Mouse (Mus musculus) gastrocnemius, adult 8-10 months (tissue): ENCODE results near the gene Nup85. TPM values are rescaled to one million over a fixed set of nuclear protein-coding genes. Genes with fewer than 3 reads are reported as not detected.
A peak's percentile ranks its signal among the peaks of the same experiment; 100 is the strongest.
"Not testable (repeated sequence)": the region's sequence is repeated elsewhere in the genome, so short reads cannot be mapped to it uniquely, and the experiment has no call there.

ENCODE experiments used
- DNase-seq, 2 experiments: peaks; one replicate each; pipeline ENCODE4 v3.0.0; 2022; ENCODE audit warnings: low spot score in 2 of 2
- total RNA-seq, 4 experiments: library from RNA; stranded (reverse); gene quantifications; 2 replicates each; pipeline ENCODE4 v1.2.4; 2022

Nup85 gene
- total RNA-seq = 10 to 100 TPM; 16.6 to 21.7 (median 20.9) TPM

DNA sequence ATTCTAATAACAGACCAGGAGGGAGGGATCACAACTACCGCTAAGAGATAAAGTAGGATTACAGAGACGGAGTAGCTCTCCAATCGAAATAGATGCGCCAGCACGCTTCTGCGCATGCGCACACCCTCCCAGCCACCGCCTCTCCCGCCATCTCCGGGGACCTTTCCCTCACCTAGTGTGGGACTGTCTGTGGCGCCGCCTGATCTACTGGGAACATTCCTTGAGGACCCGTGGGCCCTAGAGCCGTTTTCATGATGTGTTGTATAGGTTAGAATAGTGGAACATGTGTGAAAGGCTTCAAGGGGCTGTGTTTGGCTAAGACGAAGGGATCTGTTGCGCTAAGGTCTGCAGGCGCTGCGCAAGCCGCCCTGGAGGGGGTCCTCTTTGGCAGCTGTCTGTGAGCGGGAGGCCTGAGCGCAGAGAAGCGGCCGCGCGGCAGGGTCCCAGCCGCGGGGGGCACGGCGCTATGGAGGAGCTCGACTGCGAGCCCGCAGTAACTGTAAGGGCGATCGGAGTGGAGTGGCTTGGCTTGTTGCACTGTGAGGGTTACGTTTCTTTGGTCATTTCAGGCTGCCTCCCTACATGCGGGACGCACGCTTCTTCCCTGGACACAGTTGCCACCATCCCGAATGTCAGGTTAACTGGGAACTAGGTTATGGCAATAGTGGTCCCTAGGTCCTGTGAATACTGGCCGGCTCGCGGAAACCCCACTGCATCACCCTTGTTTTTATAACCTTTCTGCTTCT, at the start of gene Nup85:
TSS of gene Nup85 (plus strand) at position 371 of the 746 bp plus-strand sequence.
- DNase-seq = peak; percentile 95 to 97

- DNase-seq = no peak
These were observed 49.2 kb upstream of the Nup85 start for GRCm38 (mm10) chr11:115515021-115515420.

DNA sequence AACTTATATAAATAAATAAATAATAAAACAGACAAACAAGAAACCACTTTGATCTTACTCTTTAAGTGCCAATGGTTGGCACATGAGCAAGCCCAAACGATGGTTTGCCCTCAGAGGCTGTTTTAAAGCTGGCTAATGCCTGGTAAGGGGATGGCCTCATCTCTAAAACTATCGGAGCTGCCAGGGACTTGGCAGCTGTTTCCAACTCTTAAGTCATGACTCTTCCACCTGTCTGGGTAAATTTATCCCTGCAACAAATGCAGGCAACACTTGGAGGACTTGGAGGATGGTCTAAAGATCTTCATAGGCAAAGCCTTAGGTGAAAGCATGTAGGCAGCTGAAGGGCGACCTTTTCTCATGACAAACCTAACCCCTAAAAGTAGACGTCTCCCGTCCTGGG, 47.3 kb upstream of the Nup85 start:
- peak in 1 of 2 experiments; percentile 32 for DNase-seq

DNA sequence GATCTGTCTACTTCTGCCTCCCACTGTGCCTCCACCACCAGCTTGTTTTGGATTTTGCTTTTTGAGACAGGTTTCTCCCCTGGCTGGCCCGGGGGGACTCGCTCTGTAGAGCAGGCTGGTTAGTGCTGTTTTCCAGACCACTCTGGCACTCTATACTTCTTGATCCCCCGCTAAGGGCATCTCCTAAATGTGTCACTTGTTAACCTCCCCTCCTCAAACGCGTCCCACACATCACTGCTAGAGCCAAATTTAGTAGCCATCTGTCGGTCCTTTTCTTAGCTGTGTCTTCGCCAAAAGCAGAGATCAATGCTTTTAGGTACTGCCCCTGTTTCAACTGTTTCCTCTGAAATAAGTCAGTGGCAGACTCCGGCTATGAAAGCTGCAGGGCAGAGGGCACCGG, 45.5 kb upstream of the Nup85 start:
- no peak for DNase-seq

GRCm38 (mm10) chr11:115519581-115519980, 44.7 kb upstream of the Nup85 start:
- DNase-seq = no peak

DNA sequence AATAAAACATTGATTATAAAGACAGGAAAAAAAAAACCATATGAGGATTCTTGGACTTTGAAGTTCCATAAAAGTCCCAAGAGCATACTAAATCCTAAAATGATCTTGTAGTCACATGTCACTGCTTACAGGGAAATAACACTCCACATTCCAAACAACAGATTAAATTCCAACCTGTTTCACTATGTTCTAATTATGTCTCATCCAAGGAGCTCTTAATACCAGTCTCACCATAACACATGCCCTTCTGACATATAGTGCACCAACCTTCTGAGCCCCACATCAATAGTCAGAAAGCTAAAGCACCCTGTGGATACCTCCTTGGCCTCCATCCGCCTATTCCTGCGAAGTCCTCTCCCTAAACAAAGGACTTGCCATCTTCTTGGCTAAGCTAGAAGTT, 44.0 kb upstream of the Nup85 start:
- DNase-seq = no peak

DNA sequence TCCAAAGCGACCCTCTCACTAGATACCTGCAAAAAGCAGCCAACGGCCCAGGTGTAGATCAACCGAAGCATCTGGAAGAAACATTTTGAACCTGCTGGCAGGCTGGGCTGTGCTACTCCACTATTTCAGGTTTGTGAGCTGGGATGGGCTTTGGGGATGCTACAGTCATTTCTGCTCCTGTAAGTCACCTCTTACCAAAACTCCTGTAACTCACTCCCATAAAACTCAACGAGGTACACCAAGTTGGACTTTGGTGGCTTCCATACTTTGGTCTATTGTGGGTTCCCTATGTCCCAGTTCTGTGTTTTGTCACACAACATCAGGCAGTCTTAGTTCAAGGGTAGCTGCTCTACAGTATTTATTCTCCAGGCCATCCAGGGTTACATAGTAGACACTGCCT, 43.2 kb upstream of the Nup85 start:
- DNase-seq = no peak

DNA sequence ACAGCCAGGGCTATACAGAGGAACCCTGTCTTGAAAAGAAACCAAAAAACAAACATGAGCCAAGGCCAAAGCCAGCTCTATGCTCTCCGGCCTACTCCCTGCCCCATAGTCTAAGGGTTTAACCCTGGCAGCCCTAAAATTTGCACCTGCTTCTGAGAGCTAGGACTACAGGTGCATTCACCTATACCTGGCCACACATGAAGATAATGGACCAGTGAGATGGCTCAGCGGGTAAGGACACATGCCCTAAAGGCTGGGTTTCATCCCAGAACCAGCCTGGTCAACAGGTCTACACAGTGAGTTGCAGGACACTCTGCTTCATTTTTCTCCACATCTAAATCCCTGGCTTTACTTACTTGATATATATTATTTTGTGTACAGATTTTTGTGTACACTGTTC, 42.0 kb upstream of the Nup85 start:
- DNase-seq = no peak

GRCm38 (mm10) chr11:115522703-115523102, 41.5 kb upstream of the Nup85 start:
- DNase-seq = no peak

- DNase-seq = not testable (repeated sequence)
These were observed 37.8 kb upstream of the Nup85 start for GRCm38 (mm10) chr11:115526446-115526845.

DNA sequence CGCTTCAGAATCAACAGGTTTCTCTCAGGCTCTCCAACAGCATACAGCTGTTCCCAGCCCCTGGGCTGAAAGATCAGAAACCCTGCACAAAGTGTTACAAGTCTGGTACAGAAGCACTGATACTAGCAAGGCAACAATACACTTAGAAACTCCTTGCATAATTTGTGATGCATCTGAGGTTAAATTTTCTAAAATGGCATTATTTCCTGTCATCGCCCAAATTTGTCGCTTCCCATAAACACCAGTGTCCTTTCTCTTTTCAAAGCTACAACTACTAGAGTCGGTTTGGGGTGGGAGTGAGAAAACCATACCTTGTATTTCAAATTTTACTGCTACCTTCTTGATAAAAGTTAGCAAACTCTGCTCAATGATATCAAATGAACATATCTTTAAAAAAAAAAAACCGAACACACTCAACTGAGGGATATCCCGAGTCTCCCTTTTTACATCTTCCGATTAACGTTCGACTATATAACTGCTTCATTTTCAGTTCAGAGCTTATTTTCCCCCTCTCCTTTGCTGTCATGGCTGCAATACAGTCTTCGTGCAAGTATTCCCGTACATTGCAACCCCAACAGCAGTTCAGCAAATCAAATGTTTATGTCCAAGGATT, 29.4 kb upstream of the Nup85 start:
- no peak for DNase-seq

DNA sequence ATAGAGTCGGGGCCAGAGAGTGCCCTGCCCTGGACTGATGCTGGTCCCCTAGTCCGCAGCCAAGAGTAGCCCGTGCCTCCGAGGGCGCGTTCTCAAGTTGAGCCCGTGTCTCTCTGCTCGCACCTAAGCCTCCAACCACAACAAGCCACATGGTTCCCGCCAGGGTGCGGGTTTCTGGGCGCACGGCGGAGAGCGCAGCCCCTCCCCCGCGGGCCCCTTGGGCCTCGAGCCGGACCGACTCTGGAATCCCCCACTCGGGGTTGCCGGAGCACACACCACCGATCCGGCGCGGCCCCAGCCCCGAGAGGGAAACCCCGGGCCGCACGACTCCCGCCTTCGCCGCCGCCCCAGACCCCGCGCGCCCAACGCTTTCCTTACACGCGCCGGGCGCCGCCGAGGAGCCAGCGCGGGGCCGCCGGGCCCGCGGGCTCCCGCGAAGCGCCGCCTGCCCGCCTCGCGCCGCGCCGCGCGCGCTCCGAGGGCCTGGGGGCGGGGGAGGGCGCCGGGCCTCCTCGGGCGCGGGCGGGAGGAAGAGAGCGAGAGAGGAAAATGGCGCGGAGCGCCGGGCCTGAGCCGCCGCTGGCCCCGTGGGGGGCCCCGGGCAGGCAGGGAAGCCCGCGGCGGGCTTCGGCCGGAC, 28.7 kb upstream of the Nup85 start:
- peak; percentile 30 to 55 for DNase-seq

DNA sequence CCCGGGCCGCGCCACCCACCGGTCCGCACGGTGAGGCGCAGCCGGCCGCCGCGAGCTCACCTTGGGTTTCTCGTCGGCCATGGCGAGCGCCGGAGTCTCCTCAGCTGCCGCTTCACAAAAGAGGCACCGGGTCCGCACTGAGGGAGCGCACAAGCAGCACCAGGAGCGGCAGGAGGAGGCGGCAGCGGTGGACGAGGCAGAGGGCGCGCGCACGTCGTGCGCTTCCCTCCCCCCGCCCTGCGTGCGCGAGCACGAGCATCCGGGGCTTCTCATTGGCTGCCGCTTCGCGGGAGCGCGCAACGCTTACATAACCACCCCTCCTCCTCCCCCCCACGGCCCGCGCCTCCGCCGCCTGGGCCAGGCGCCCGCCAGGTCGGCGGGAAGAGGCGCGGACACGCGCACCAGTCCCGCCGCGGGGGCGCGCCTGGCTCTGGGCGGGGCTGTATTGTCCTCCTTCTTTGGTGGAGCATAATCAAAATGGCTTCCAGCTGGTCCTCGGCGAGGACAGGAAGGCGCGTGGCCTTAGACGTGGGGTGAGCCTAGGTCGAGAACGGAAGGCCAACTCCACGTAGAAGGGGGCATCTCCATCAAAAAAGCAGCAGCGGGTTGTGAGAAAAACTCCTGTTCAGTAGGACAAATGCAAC, 28.1 kb upstream of the Nup85 start, which contains the start of gene Sumo2:
TSS of gene Sumo2 (minus strand) at position 239 of the 644 bp plus-strand sequence.
- DNase-seq = peak; percentile 99

GRCm38 (mm10) chr11:115536856-115537568, 27.2 kb upstream of the Nup85 start:
- DNase-seq = no peak

GRCm38 (mm10) chr11:115538045-115538444, 26.2 kb upstream of the Nup85 start:
- DNase-seq = no peak

DNA sequence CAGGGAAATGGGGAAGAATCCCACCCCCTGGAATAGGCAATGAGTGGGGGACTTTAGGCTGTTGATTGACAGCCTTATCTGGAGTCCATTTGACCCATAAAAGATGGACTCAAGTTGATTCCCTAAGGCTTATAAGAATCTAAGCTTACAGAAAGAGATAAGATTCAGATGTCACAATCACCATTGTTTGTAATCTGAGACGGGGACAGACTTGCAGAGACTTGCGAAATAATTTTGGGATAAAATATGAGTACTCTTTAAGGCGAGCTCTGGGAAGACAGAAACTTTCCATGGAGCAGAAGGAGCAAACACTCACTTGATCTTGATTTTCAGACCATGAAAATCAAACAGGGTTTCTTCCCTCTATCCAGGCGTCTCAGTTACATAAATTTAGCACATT, 20.7 kb upstream of the Nup85 start:
- DNase-seq = no peak

DNA sequence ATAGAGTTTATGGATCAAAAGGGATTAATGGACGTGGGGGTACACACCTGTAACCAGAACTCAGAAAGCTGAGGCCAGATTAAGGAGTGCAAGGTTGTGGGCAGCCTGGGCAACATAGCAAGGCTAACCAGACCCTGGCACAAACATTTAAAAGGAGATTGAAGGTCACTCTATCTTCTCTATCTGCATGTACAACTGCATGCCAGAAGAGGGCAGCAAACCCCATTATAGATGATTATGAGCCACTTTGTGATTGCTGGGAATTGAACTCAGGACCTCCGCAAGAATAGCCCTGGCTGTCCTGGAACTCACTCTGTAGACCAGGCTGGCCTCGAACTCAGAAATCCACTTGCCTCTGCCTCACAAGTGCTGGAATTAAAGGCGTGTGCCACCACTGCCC, 11.5 kb upstream of the Nup85 start:
- no peak for DNase-seq

DNA sequence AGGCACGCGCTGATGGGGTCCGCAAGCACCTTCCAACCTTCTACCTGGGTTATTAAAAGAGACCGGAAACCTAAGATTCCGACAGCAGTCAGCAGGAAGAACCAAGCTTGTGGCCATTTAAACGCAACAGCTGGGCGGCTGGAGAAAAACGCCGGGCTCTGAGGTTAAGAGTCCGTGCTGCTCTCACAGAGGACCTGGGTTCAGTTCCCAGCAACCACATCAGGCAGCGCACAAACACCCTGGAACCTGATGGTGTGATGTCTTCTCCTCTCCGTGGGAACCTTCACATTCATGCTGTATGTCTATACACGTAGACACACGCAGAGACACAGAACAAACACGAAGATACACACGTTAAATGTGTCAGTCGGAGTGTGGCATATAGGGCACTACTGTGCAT, 8.5 kb upstream of the Nup85 start:
- no peak for DNase-seq

DNA sequence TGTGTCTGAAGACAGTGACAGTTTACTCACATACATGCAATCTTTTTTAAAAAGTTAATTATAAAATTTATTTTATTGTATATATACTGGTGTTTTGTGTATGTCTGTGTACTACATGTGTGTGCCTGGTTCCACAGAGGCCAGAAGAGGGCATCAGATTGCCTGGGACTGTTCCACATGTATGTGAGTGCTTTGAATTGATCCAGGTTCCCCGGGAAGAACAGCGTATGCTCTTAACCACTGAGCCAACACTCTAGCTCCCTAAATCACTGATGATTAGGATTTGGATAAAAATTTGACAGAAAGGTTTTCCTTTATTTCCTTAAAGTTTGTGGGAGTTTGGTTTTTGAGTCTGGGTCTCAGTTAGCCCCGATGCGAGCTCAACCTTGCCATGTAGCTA, 828 bp upstream of the Nup85 start:
- DNase-seq = no peak

DNA sequence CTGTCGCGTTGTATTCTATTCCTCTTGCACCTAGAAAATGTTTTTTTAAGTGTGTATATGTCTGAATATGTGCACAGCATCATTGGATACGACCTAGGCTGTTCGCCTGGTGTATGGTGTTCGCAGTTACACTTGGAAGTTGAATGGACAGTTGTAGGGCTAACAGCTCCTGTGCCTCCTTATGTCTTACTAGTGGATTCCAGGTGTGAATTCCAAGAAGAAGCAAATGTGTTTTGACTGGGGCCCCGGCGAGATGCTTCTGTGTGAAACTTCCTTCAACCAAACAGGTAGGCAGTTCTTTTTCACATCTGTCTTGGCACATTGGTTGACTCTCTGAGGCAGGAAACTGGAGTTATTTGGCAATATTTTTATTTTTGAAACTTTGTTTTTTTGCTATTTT, 727 bp downstream of the Nup85 start:
- DNase-seq = no peak

GRCm38 (mm10) chr11:115579080-115579479, 14.8 kb downstream of the Nup85 start:
- DNase-seq = no peak
